Mouse (Mus musculus): Measurements from ENCODE around the gene Camk2n1.

Gene Camk2n1

DNA sequence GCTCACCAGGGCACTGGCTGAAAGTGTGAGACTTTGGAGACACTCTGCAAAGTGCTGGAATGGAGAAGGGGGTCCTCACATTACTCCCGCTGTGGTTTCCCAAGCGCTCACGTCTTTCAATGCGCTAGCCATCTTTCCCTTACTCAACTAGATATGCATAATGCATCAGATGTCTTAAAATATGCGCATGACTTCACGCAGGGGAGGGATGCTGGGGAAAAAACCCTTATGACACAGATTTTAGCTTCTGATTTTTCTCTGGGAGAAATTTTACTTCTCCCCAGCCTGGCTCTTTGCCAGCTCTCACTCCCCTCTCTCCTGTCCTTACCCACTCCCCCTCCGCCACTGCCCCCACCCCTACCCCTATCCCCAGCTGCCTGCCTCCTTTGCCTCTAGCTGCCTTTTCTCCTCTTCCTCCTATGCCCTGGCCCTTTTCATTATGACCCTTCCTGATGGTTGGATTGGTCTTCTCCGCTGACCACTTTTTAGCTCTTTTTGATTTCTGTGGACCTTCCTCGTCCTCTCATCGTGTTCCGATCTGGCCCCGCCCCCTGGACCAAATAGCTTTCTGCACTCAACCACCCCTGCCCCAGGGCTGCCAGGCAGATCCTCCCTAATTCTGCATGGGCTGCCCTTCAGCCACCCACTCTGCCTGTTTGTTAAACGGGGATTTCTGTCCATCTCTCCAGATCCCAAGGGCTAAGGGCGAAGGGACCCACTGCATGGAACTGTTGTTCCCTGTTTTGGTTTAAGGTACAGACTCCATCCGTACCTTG is 6.1 kb upstream of the Camk2n1 start:
- no peak for DNase-seq

DNA sequence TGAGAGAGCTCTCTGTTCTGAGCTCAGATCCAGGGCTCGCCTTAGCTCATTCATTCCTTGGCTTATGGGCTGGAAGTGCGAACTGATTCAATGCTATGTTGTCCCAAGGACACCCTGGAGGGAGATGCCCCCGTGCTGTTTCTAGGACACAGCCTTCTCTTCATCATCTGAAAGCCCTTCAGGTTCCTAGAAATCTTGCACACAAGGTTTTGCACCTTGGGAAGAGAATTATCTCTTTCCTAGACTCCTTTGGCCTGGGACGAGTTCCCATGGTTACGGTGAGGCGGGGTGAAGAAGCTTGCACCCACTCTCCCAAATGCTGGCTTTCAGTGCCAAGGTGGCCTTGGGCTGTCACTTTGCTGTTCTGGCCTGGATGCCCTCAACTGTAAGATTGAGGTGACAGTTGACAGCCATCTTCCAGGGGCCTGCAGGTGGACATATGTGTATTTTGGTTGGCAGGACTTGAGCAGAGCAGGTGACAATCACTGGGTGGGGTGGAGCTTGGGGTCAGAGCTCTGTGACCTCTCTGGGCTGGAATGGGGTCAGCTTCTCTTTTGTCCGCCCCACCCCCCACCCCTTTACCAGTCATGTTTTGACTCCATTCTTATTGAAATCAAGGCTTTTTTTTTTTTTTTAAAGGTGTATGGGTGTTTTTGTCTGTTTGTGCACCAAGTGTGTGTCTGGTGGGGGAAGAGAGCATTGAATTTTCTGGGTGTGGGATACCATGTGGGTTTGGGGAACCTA is 5.1 kb upstream of the Camk2n1 start:
- DNase-seq: no peak

DNA sequence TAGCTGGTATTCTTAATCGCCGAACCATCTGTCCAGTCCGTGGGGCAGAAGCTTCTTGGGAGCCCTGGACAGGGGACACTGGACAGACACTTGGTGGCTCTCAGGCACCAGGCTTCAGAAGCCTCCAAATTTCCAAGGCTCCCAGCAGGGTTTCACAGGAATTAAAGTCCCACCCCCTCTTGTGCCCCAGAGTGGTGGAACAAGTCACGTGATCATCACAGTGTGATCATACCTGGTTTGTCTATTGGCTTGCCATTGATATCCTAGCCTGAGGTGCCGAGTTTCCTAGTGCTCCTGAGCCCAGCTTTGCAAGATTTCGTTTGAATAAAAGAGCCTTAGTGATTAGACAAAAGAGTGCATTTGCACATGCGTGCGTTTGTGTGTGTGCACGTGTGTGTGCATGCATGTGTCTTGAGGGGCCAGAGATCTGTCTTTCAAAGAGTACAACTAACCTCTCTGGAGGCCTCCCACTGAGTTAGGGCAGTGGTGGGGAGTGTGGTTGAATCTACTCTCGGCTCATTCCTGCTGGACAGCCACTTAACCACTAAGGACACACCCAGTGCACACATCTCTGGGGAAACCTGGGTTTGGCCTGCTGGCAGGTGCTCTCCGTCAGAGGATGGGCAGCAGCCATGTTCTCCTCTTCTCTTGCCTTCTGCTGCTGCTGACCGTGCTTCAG is 4.3 kb upstream of the Camk2n1 start:
- DNase-seq: no peak

DNA sequence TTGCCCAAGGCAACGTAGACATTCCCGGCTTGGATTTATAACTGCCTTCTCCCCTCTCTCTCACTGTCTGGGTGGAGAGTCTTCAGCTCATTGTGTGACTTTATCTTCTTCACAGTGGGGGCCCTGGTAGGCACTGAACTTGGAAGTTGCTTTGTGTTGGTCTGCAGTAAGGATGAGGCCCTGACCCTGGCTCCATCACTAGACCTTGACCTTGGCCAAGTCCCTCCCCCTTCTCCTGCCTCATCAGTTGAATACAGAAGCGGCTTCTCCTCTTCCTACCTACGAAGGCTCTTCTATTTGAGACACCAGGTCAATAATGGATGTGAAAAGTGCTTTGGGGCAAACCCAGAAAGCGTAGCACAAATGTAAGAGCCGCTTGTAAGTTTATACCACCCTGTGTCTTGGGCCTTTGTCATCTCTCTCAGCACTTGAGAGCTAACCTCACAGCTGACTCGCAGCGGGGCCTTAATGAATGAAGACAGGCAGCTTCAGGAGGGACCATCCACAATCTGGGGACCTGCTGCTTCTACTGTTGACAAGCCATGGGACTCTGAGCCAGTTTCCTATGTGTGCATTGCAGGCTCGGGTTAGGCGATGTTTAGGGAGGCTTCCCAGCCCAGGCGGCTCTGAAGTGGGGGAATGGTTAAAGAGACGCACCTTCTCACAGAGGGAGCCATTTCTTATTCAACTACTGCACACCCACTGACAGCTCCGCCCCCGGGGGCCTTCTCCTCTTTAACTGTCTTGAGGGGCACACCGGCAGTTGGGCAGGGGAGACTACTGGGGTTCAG is 1.6 kb upstream of the Camk2n1 start:
- no peak for DNase-seq

DNA sequence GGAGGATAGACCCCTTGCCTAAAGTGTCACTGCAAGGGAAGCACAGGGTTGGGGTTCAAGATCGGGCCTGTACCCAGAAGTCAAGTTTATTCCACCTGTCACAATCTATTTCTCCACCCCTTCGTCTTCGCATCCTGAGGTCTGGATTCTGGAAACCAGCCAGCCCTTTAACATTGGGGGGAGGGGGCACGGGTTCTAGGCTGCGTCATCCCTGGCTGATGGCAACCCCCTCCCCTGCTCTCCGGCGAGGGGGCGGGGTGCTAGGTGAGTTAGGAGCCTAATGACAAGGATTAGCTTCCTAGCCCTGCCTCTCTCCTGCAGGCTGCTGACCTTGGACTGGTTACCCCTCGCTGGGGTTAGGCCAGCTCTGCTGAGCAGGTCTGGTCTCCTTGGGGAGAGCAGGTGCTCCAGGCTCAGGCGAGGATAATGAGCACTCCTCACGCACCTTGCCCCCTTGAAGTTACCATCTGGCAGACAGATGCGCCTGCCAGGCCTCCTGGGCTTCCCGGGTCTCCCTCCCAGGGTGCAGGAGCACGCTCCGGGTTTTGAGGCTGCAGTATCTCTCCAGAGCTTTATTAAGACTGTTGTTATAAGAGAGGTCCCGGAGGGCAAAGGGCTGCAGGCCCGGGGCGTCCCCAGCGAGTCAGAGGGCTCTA is 889 bp upstream of the Camk2n1 start:
- no peak for DNase-seq

DNA sequence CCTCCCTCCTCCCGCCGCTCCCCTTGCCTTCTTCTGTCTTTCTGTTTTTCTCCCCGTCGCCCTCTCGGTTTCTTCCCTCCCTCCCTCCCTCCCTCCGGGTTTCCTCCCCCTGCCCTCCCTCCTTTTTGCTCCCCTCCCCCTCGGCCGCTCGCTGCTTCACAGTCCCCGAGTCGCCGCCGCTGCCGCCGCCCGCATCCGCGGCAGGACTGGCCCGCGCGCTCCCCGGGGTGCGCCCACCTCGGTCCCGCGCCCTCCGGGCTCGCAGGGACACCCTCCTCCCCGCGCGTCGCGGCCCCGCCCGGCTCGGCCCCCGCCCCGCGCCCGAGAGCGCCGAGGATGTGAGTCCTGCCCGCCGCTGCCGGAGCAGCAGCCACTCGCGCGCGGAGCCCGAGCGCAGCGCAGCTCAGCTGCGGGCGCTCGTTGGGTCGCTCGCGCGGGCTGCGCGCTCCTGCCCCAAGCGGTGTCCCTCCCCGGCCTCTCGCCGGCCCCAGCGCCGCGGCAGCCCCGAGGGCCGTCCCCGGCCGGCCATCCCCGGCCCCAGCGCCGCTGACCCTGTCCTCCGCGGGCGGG is 542 bp downstream of the Camk2n1 start:
- DNase-seq: peak; percentile 85

DNA sequence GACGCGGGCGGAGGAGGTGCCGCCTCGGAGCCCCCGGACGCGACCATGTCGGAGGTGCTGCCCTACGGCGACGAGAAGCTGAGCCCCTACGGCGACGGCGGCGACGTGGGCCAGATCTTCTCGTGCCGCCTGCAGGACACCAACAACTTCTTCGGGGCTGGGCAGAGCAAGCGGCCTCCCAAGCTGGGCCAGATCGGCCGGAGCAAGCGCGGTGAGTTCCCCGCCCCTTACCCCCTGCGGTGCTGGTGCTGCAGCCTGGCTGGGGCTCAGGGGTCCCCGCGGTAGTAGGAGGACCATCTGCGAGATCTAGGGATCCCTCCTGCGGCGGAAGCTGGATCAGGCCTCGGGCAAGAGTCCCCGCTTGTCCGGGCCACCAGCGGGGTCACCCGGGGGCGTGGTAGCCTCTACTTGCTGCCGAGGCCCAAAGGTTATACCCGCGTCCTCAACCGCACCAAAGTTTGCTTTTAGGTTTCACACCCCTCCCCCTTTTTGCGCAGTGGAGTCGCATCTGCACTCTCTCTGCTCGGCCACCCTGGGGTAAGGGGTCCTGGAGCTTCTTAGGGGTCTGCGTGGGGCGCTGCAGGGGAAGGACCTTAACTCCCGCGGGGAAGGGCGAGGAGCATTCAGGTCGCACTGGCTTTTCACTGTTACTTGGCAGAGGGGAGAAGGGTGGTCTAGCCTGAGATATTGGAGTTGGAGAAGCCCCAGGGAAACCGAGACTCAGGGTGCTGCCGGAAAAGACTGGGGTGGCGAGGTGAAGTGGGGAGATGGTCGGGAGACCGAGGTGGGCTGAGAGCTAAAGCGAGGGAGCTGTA is 1.2 kb downstream of the Camk2n1 start:
- DNase-seq: peak; percentile 57

DNA sequence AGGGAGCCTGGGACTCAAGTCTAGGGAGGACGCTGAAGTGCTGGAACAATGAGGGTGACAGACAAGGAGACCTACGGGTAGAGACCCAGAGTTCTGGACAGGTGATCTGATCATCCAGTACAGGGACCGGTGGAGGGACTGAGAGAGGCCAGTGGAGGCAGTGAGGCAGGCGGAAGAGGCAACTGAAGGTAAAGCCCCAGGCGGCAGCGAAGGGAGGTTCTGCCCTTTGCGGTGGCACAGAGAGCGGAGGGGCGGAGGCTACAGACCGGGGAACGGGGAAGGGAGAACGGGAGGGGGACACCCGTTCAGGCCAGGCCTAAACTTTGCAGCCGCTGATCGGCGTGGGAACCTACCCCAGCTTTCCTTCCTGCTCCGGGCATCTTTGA is 1.8 kb downstream of the Camk2n1 start:
- DNase-seq: peak; percentile 50

DNA sequence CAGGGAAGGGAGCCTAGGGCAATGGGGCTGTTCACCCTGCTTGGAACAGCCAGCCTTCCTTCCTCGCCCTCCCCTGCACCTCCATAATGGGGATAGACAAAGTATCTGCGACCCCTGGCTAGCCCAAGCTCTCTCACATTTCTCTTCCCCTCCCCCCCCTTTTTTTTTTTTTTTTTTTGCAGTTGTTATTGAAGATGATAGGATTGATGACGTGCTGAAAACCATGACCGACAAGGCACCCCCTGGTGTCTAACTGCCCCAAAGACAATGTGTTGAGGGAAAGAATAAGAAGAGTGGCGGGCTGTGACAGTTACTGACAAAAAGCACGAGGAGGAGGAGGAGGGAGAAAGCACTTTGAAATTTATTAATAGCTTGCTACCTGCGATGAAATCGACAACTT is 2.4 kb downstream of the Camk2n1 start:
- DNase-seq: no peak

DNA sequence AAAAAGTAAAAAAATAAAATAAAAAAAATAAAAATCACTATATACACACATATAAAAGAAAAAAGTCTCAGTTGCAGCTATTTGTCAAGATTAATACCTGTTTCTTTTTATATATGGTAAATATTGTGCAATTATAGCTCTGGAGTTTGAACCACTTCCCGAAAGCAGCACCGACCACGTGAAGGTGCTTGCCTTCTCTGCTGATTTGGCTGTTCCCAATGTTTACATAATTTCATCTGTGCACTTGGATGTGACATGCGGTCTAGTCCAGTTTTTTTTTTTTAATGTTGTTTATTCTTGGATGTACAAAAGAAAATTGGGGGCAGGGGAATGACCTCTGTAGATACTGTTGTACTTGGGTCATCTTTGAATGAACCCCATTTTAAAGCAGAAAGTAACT is 3.0 kb downstream of the Camk2n1 start:
- no peak for DNase-seq

DNA sequence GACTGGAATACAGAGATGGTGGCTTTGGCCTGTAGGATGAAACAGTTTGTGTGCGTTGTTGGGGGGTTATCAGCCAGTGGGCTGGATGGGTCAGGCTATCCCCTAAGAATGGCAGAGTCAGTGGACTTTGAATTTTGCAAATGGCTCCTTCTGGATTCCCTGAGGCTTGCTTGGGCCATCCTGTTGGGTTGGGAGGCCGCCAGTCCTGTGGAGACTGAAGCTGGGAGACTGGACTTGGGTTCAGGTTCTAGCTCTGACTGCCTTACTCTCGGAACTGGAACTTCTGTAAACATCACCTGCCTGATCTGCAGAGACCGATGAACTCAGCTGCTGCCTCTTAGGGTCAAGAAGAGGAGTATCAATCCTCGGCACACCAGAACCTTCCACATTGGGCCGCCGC is 4.1 kb downstream of the Camk2n1 start:
- no peak for DNase-seq

DNA sequence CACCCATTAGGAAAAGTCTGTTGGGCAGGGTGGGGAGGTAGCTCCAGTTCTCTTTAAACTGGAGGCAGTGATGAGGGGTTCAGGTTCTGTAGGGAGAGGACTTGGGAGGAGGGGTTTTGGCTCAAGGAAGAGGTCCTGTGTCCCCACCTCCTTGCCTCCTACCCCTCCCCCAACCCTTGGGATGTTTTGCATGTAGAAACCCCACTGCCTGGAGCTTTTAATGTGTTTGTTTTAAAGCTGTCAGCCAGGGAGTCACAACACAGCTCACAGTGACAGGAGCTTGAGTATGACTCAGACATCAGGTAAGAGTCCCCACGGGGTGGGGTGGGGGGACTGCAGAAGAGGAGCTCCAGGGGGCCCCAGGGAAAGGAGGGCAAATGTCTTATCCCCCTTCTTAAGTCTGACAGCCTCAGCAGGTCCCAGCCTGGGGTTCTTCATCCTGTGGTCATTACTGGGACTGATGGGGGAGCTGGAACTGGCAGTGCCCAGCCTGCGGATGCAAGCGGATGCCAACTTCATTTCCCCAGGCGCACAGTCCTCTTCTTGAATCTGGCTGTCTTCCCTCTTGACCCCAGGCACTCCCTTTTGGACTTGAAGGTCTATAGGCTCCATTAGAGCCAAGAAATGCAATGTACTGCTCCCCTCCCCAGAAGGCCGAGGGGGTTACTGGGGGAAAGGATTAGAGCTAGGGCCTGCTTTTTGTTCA is 4.8 kb downstream of the Camk2n1 start:
- DNase-seq: no peak

DNA sequence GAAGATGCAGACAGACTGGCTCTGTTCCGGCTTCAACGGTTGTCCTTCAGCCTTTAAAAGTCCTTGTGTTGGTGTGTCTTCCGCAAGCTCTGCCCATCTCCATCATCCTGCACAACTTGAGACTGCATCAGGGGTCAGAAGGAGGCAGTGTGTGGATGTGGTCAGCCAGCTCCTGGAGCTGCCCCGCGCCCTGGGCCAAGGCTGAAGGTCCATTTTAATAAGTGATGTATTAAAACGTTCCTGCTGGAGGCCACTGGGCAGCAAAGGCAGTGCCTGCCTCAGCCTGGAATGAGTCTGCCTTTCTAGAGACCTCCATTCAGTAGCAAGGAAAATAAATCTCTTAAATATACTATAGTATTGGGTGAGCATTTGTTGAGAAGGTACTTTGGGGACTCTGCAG is 5.7 kb downstream of the Camk2n1 start:
- DNase-seq: no peak

DNA sequence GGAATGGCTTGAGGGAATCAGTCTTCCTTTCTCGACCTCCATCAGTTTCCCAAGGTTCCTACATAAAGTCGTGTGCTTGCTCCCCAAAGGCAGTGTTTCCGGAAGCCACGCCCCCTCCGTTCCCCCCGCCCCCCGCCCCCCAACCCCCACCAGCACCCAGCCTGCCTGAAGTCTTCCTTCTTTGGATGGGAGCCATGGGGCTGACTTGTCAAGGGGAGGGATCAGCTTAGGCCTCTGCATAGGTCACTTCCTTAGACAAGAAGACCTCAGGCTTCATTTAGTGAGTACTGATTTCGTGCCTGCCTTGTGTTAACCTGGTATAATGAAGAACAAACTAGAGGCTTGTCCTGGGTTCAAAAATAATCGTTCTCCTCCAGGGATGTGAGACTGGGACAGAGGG is 6.8 kb downstream of the Camk2n1 start:
- peak; percentile 64 for DNase-seq

DNA sequence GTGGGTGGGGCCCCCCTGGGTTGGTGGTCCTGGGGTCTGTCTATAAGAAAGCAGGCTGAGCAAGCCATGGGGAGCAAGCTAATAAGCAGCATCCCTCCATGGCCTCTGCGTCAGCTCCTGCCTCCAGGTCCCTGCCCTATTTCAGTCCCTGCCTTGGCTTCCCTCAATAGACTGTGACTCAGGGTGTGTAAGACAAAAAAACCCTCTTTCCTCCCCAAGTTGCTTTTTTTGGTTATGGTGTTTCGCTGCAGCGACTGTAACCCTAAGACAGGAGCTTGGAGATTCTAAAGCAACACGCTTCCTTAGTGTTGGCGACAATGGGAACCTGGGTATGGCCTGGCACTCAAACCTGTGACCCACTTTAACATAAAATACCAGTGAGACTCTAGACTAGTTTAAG is 7.4 kb downstream of the Camk2n1 start:
- no peak for DNase-seq

DNA sequence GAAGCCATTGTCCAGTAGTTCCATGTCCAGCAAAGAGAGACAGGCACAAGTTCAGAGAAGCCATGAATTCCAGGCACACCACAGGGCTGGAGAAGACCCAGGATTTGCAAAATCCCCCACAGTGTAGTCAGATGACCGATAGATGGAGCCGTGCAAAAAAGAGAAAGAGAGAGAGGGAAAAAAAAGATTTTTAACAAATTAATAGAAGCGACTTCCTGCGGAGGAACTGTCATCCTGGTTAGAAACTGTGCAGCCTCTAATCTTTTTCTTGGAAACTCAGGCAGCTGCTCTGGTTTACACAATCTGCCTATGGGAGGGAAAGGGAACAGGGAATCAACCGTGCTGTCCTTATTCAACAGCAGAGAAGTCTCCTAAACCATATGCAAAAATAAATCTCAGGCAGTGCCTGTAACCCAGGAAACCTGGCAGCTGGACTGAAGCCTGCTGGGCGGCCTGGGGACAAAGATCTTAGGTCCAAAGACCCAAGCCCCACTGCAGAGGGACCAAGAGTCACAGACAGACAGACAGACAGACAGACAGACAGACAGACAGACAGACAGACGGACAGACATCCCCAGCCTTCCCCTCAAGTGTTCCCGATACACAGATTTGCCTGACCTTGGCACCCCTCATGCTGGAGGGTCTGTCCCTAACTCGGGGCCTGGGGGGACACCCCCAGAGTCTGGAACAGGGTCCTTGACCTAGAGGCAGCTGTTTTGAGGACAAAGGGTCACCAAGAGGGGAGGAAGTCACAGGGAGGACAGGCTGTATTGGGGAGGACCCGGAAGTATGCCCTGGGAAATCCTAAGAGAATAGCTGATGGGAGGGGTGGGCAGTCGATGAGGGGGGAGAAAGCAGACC is 9.1 kb downstream of the Camk2n1 start:
- DNase-seq: peak; percentile 77

DNA sequence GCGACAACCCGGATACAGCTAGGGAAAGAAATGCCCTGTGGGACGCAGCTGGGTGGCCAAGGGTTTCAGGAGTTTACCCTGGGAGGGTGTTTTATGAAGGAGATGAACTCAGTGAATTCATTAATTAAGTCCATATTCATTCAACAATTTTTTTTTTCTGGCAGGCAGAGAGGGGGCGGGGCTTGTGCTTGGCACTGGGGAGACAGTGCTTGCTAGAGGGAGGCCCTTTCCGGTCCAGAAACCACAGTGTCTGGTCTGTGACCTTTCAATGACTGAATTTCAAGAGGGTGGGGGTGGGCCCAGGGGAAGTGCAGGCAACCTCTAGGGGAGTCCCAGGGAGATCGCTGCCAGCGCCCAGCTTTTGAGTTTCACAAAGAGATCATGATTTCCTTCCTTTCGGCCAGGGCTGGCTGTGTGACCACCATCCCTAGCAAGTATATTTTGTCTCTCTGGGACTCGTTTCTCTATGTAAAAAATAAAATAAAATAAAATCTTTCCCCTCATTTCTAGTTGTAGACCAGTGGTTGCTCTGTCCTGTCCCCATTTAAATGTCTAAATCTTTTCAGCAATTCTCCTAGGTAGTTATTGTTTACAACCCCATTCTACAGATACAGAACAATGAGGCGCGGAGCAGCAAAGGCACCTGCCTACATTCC is 9.8 kb downstream of the Camk2n1 start:
- DNase-seq: peak; percentile 96

DNA sequence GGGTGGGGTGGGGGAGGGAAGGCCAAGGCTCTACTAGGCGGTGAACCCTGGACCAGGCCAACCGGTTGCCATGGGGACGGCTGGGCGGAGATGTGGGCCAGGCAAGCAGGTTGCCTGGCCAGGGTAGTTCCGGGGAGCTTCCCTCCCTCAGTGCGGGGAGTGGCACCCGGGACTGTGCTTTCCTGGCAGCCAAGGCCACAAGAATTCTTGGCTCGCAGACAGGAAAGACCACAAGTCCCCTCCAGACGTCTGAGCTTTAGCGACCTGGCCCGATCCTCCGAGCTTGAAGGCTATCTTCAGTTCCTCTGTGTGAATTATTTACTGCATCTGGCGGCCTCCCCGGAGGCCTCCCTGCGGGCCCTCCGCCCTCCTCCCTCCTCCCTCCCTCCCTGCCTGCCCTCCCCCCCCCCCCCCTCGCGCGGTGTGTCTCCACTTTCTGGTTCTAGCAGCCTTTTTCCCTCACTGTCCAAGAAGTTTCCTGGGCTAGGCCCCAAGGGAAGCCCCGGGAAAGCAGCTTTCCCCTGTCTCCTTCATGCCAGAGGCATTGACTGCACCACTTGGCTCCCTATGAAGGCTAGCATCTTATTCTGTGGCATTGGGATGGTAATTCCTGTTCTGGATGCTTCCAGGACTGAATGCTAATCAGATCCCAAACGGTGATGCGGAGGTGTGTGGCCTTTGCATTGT is 10.7 kb downstream of the Camk2n1 start:
- peak; percentile 83 for DNase-seq

DNA sequence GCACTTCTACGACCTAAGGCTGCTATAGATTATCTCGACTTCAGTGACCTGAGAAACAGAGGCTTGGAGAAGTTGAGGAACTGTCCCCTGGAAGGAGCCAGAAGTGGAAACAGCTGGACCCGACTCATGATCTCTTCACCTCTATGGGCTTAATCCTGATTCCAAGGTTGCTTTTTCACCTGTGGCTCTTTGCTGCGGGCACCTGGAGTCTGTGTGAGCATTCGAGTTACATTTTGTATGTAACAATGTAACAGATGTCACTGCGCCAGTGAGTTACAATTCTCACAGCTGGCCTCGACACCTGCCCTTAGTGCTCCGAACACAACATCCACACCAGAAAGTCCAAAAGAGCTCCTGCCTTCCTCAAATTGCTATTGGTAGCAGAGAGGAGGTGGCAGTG is 11.3 kb downstream of the Camk2n1 start:
- no peak for DNase-seq

Measured in lung, postnatal 10 days (tissue).